Mouse (Mus musculus): Measurements from ENCODE around the gene Olfr350. TPM values are rescaled to one million over a fixed set of nuclear protein-coding genes. Genes with fewer than 3 reads are reported as not detected.

Gene Olfr350
- not detected in 2 replicates for polyA plus RNA-seq (2011; ENCODE audit: insufficient read depth, insufficient read length, low read depth, missing spikeins)

DNA sequence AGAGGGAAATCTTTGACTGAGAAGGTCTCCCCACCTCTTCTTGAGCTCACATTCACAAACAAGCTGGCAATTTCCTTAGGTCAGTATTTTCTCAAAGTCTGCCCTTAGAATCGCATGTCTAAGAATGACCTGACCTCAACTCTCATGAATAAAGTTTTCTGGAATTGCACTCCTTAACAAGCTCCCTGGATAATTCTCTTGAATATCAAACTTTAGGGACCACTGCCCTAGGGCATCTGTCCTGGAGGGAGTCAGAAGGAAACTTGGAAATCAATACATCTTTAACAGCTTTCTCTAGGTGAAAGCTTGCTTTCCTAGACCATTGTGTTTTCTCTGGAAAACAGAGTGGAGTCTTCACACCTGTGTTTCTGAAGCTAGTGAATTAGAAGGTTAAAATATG is at the start of gene Olfr350:
Olfr350 (plus strand) TSS at position 301 of the 400 bp plus-strand sequence.
- no peaks in the 10 kb centered on the region for H3K9me3 ChIP-seq (replicated peaks; ENCODE audit: control insufficient read depth, insufficient read depth, low read length, poor library complexity, severe bottlenecking)
- no peak within 1 kb of the TSS for H3K9ac ChIP-seq (ENCODE audit: low read depth, poor library complexity, severe bottlenecking)

GRCm38 (mm10) chr2:36816932-36817331 is 29.2 kb upstream of the Olfr350 start, which contains the start of gene Olfr3:
Olfr3 (minus strand) TSS chr2:36817032.
- Histone ChIP-seq H3K9ac (ENCODE audit: low read depth, poor library complexity, severe bottlenecking) (no peak within 1 kb of the TSS), H3K36me3 (ENCODE audit: control insufficient read depth, insufficient read depth, low read length, poor library complexity, severe bottlenecking) (no peaks in the 10 kb centered on the region), H3K4me1 (ENCODE audit: control insufficient read depth, insufficient read depth, low read length) (no peaks in the 10 kb centered on the region), H3K27ac (ENCODE audit: insufficient read depth, low read length) (no peak within 1 kb of the TSS), H3K27me3 (ENCODE audit: control insufficient read depth, insufficient read depth, low read length, poor library complexity, severe bottlenecking) (no peaks in the 10 kb centered on the region), H3K9me3 (replicated peaks; ENCODE audit: control insufficient read depth, insufficient read depth, low read length, poor library complexity, severe bottlenecking) (peaks cover 6% of the 10 kb centered on the region), H3K4me3 (ENCODE audit: low read depth, low read length) (no peak within 1 kb of the TSS)
- TF ChIP-seq EP300 (IDR thresholded peaks at IDR 0.05; ENCODE audit: insufficient read depth, low read depth, low read length), result no peak
- no peak for TF ChIP-seq POLR2A (IDR thresholded peaks at IDR 0.05; ENCODE audit: insufficient read depth, low read length)
- no peak for TF ChIP-seq CTCF (IDR thresholded peaks at IDR 0.05; ENCODE audit: low read depth, low read length)

More for the DNA sequence above, at the start of gene Olfr350:
- Histone ChIP-seq H3K27ac (ENCODE audit: insufficient read depth, low read length) (no peak within 1 kb of the TSS), H3K36me3 (ENCODE audit: control insufficient read depth, insufficient read depth, low read length, poor library complexity, severe bottlenecking) (no peaks in the 10 kb centered on the region), H3K4me1 (ENCODE audit: control insufficient read depth, insufficient read depth, low read length) (no peaks in the 10 kb centered on the region), H3K4me3 (ENCODE audit: low read depth, low read length) (no peak within 1 kb of the TSS), H3K27me3 (ENCODE audit: control insufficient read depth, insufficient read depth, low read length, poor library complexity, severe bottlenecking) (no peaks in the 10 kb centered on the region)
- no peak for TF ChIP-seq POLR2A (IDR thresholded peaks at IDR 0.05; ENCODE audit: insufficient read depth, low read length)
- no peak for TF ChIP-seq CTCF (IDR thresholded peaks at IDR 0.05; ENCODE audit: low read depth, low read length)
- no peak for TF ChIP-seq EP300 (IDR thresholded peaks at IDR 0.05; ENCODE audit: insufficient read depth, low read depth, low read length)

DNA sequence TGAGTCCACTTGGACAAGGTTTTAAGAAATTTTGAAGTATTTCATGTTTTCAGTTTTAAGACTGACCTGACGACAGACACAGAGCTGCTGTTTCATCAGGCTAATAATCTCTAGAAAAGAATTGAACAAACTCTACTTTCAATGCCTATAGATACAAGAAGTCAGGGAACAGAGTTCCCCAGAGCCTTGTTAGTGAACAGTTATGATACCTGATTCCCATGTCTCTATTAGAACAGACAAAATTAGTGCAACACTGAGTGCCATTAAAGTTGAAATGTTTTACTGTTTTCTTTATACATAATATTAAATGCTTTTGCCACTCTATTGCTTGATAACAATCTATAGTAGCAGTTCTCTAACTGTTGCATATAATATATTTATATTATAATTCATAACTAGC is 16.4 kb downstream of the Olfr350 start, which contains the start of gene Olfr351:
Olfr351 (minus strand) TSS at position 101 of the 400 bp plus-strand sequence.
- H3K27me3 ChIP-seq (ENCODE audit: control insufficient read depth, insufficient read depth, low read length, poor library complexity, severe bottlenecking), result no peaks in the 10 kb centered on the region
- H3K9me3 ChIP-seq (replicated peaks; ENCODE audit: control insufficient read depth, insufficient read depth, low read length, poor library complexity, severe bottlenecking), result no peaks in the 10 kb centered on the region
- H3K9ac ChIP-seq (ENCODE audit: low read depth, poor library complexity, severe bottlenecking), result no peak within 1 kb of the TSS
- no peaks in the 10 kb centered on the region for H3K36me3 ChIP-seq (ENCODE audit: control insufficient read depth, insufficient read depth, low read length, poor library complexity, severe bottlenecking)
- TF ChIP-seq POLR2A (IDR thresholded peaks at IDR 0.05; ENCODE audit: insufficient read depth, low read length), result no peak
- H3K27ac ChIP-seq (ENCODE audit: insufficient read depth, low read length), result no peak within 1 kb of the TSS
- H3K4me3 ChIP-seq (ENCODE audit: low read depth, low read length), result no peak within 1 kb of the TSS
- no peaks in the 10 kb centered on the region for H3K4me1 ChIP-seq (ENCODE audit: control insufficient read depth, insufficient read depth, low read length)

DNA sequence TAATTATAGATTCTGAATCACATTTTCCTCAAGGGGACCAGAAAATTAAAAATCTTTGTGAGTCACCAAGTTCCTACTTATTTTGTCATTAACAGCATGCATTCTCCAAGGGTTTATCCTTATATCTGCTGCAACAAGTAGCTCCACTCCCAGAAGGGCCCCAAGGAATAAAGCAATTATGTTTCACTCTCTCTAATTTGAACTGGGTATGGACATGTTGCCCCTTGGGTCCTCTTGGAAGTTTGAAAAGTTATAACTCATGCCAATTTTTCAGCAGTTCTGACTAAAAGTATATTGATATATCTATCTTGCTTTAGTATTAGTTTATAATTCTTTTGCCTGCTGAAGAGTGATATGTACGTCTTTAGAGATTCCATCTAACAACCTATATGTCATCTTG is 22.1 kb downstream of the Olfr350 start, which contains the start of gene Olfr352:
Olfr352 (plus strand) TSS at position 301 of the 400 bp plus-strand sequence.
- H3K9me3 ChIP-seq (replicated peaks; ENCODE audit: control insufficient read depth, insufficient read depth, low read length, poor library complexity, severe bottlenecking), result no peaks in the 10 kb centered on the region
- H3K27ac ChIP-seq (ENCODE audit: insufficient read depth, low read length), result no peak within 1 kb of the TSS
- no peak for TF ChIP-seq POLR2A (IDR thresholded peaks at IDR 0.05; ENCODE audit: insufficient read depth, low read length)
- no peak for TF ChIP-seq CTCF (IDR thresholded peaks at IDR 0.05; ENCODE audit: low read depth, low read length)
- no peak for TF ChIP-seq EP300 (IDR thresholded peaks at IDR 0.05; ENCODE audit: insufficient read depth, low read depth, low read length)
- H3K36me3 ChIP-seq (ENCODE audit: control insufficient read depth, insufficient read depth, low read length, poor library complexity, severe bottlenecking), result no peaks in the 10 kb centered on the region
- H3K9ac ChIP-seq (ENCODE audit: low read depth, poor library complexity, severe bottlenecking), result no peak within 1 kb of the TSS
- no peak within 1 kb of the TSS for H3K4me3 ChIP-seq (ENCODE audit: low read depth, low read length)
- H3K4me1 ChIP-seq (ENCODE audit: control insufficient read depth, insufficient read depth, low read length), result no peaks in the 10 kb centered on the region
- H3K27me3 ChIP-seq (ENCODE audit: control insufficient read depth, insufficient read depth, low read length, poor library complexity, severe bottlenecking), result no peaks in the 10 kb centered on the region; the same call in 1 of the 2 replicates

DNA sequence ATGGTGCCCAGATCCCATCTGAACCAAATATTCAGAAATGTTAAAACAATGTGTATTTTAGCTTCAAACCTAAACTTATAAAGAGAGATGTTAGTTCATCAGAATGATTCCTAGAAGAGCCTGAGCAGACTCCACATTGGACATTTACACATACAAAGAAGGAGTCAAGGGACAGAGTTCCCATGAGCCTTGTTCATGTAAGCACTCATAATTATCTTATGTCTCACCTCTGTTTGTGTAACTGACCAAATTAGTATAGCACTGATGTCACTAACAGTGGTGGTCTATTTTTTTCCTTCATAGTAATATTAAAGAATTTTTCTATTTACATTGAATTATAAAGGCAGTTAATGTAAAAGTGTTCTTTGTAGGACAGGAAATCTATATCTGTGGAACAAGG is 46.7 kb downstream of the Olfr350 start, which contains the start of gene Olfr353:
Olfr353 (minus strand) TSS at position 101 of the 400 bp plus-strand sequence.
- Histone ChIP-seq H3K36me3 (ENCODE audit: control insufficient read depth, insufficient read depth, low read length, poor library complexity, severe bottlenecking) (no peaks in the 10 kb centered on the region), H3K27ac (ENCODE audit: insufficient read depth, low read length) (no peak within 1 kb of the TSS), H3K27me3 (ENCODE audit: control insufficient read depth, insufficient read depth, low read length, poor library complexity, severe bottlenecking) (no peaks in the 10 kb centered on the region), H3K4me3 (ENCODE audit: low read depth, low read length) (no peak within 1 kb of the TSS), H3K9ac (ENCODE audit: low read depth, poor library complexity, severe bottlenecking) (no peak within 1 kb of the TSS), H3K9me3 (replicated peaks; ENCODE audit: control insufficient read depth, insufficient read depth, low read length, poor library complexity, severe bottlenecking) (no peaks in the 10 kb centered on the region), H3K4me1 (ENCODE audit: control insufficient read depth, insufficient read depth, low read length) (no peaks in the 10 kb centered on the region)
- no peak for TF ChIP-seq EP300 (IDR thresholded peaks at IDR 0.05; ENCODE audit: insufficient read depth, low read depth, low read length)
- no peak for TF ChIP-seq CTCF (IDR thresholded peaks at IDR 0.05; ENCODE audit: low read depth, low read length)
- TF ChIP-seq POLR2A (IDR thresholded peaks at IDR 0.05; ENCODE audit: insufficient read depth, low read length), result no peak

GRCm38 (mm10) chr2:36897114-36897513 is 51.0 kb downstream of the Olfr350 start:
- no peak overlapping the region for H3K9ac ChIP-seq (ENCODE audit: low read depth, poor library complexity, severe bottlenecking)
- no peak overlapping the region for H3K27ac ChIP-seq (ENCODE audit: insufficient read depth, low read length)
- TF ChIP-seq EP300 (IDR thresholded peaks at IDR 0.05; ENCODE audit: insufficient read depth, low read depth, low read length) (no peak), CTCF (IDR thresholded peaks at IDR 0.05; ENCODE audit: low read depth, low read length) (no peak), POLR2A (IDR thresholded peaks at IDR 0.05; ENCODE audit: insufficient read depth, low read length) (no peak)
- no peaks in the 10 kb centered on the region for H3K27me3 ChIP-seq (ENCODE audit: control insufficient read depth, insufficient read depth, low read length, poor library complexity, severe bottlenecking)
- no peak overlapping the region for H3K4me3 ChIP-seq (ENCODE audit: low read depth, low read length)
- no peaks in the 10 kb centered on the region for H3K36me3 ChIP-seq (ENCODE audit: control insufficient read depth, insufficient read depth, low read length, poor library complexity, severe bottlenecking)
- no peaks in the 10 kb centered on the region for H3K4me1 ChIP-seq (ENCODE audit: control insufficient read depth, insufficient read depth, low read length)
- no peaks in the 10 kb centered on the region for H3K9me3 ChIP-seq (replicated peaks; ENCODE audit: control insufficient read depth, insufficient read depth, low read length, poor library complexity, severe bottlenecking)

Other genes with a start within 250 kb of the Olfr350 start
- not detected in 2 replicates for gene Olfr345, start 206.3 kb upstream of the Olfr350 start, polyA plus RNA-seq (2011; ENCODE audit: insufficient read depth, insufficient read length, low read depth, missing spikeins)
- not detected in 2 replicates for gene Olfr346, start 160.5 kb upstream of the Olfr350 start, polyA plus RNA-seq (2011; ENCODE audit: insufficient read depth, insufficient read length, low read depth, missing spikeins)
- not detected in 2 replicates for gene Olfr347, start 114.4 kb upstream of the Olfr350 start, polyA plus RNA-seq (2011; ENCODE audit: insufficient read depth, insufficient read length, low read depth, missing spikeins)
- gene Olfr348, start 62.0 kb upstream of the Olfr350 start, polyA plus RNA-seq (2011; ENCODE audit: insufficient read depth, insufficient read length, low read depth, missing spikeins), result not detected in 2 replicates
- not detected in 2 replicates for gene Olfr50, start 55.8 kb upstream of the Olfr350 start, polyA plus RNA-seq (2011; ENCODE audit: insufficient read depth, insufficient read length, low read depth, missing spikeins)
- not detected in 2 replicates for gene Olfr3, start 29.3 kb upstream of the Olfr350 start, polyA plus RNA-seq (2011; ENCODE audit: insufficient read depth, insufficient read length, low read depth, missing spikeins)
- not detected in 2 replicates for gene Olfr351, start 16.4 kb downstream of the Olfr350 start, polyA plus RNA-seq (2011; ENCODE audit: insufficient read depth, insufficient read length, low read depth, missing spikeins)
- gene Olfr352, start 22.1 kb downstream of the Olfr350 start, polyA plus RNA-seq (2011; ENCODE audit: insufficient read depth, insufficient read length, low read depth, missing spikeins), result 0.18 and 0.53 TPM in 2 replicates
- gene Olfr353, start 46.6 kb downstream of the Olfr350 start, polyA plus RNA-seq (2011; ENCODE audit: insufficient read depth, insufficient read length, low read depth, missing spikeins), result not detected in 2 replicates
- gene Olfr354, start 59.4 kb downstream of the Olfr350 start, polyA plus RNA-seq (2011; ENCODE audit: insufficient read depth, insufficient read length, low read depth, missing spikeins), result not detected in 2 replicates
- not detected in 2 replicates for gene Olfr355, start 82.6 kb downstream of the Olfr350 start, polyA plus RNA-seq (2011; ENCODE audit: insufficient read depth, insufficient read length, low read depth, missing spikeins)
- not detected in 2 replicates for gene Olfr356, start 90.8 kb downstream of the Olfr350 start, polyA plus RNA-seq (2011; ENCODE audit: insufficient read depth, insufficient read length, low read depth, missing spikeins)
- gene Olfr357, start 147.5 kb downstream of the Olfr350 start, polyA plus RNA-seq (2011; ENCODE audit: insufficient read depth, insufficient read length, low read depth, missing spikeins), result not detected in 2 replicates
- gene Olfr358, start 163.0 kb downstream of the Olfr350 start, polyA plus RNA-seq (2011; ENCODE audit: insufficient read depth, insufficient read length, low read depth, missing spikeins), result not detected in 2 replicates
- not detected in 2 replicates for gene Olfr360, start 219.4 kb downstream of the Olfr350 start, polyA plus RNA-seq (2011; ENCODE audit: insufficient read depth, insufficient read length, low read depth, missing spikeins)
- gene Olfr361, start 243.0 kb downstream of the Olfr350 start, polyA plus RNA-seq (2011; ENCODE audit: insufficient read depth, insufficient read length, low read depth, missing spikeins), result not detected in 2 replicates